Mouse (Mus musculus): ENCODE results near the gene Ttc17. TPM values are rescaled to one million over a fixed set of nuclear protein-coding genes. Genes with fewer than 3 reads are reported as not detected.
"Not testable (repeated sequence)": the region's sequence is repeated elsewhere in the genome, so short reads cannot be mapped to it uniquely, and the experiment has no call there.

The Ttc17 gene
- polyA plus RNA-seq, 1 experiment from 2014 or later, result 13.3 TPM

DNA sequence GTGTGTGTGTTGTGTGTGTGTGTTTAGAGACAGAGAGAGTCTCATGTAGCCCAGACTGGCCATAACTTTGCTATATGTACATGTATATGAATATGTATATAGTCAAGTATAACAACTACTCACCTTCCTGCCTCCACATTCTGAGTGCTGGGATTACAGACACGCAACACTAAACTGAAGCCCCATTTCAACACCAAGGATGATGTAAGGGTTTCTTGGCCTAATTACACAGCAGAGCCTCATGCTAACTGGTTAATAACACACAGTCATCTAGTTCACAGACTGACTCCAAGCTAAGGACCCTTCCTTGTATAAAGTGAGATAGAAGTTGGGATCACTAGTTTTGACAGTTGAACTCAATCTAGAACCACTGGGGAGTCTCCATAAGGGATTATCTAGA lies 3.9 kb downstream of the Ttc17 start:
- Histone ChIP-seq H3K4me3 (replicated peaks) (no peak overlapping the region), H3K27me3 (replicated peaks) (no peaks in the 10 kb centered on the region), H3K4me2 (replicated peaks) (no peak overlapping the region), H3K4me1 (replicated peaks) (peaks cover 18% of the 10 kb centered on the region), H3K36me3 (no peaks in the 10 kb centered on the region), H3K27ac (no peak overlapping the region), H3K9ac (no peak overlapping the region), H3K9me3 (no peaks in the 10 kb centered on the region)
- ATAC-seq, result no peak
- 93% methylated on average over 1 of the region's 1 CpGs for WGBS

GRCm38 (mm10) chr2:94402096-94402495 lies 4.4 kb downstream of the Ttc17 start:
- H3K36me3 ChIP-seq, result no peaks in the 10 kb centered on the region
- WGBS, result 76% methylated on average over 7 of the region's 7 CpGs
- H3K9me3 ChIP-seq, result no peaks in the 10 kb centered on the region
- no peak overlapping the region for H3K4me3 ChIP-seq (replicated peaks)
- peaks cover 14% of the 10 kb centered on the region for H3K4me1 ChIP-seq (replicated peaks)
- no peak overlapping the region for H3K9ac ChIP-seq
- no peak overlapping the region for H3K4me2 ChIP-seq (replicated peaks)
- no peak overlapping the region for H3K27ac ChIP-seq
- no peaks in the 10 kb centered on the region for H3K27me3 ChIP-seq (replicated peaks)
- ATAC-seq, result no peak

DNA sequence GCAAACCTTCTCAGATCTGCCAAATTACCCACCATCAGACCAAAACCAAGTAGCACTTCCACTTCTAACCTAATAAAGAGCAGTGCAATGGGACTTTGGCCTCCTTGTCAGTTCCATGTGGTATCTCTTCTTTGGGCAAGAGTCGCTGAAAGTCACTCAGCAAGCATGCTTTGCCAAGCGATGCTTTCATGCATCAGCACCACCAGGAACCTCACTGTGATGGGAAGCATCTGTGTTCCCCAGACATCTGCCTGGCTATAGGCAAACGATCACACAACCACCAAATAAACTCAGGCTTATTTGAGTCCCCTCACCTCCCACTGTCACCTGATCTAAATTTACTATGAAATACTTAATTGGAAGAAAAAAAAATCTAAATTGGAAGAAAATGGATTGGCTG lies 5.5 kb downstream of the Ttc17 start:
- no peaks in the 10 kb centered on the region for H3K36me3 ChIP-seq
- WGBS, result 72% methylated on average over 3 of the region's 3 CpGs
- H3K9me3 ChIP-seq, result no peaks in the 10 kb centered on the region
- ATAC-seq, result no peak
- H3K27me3 ChIP-seq (replicated peaks), result no peaks in the 10 kb centered on the region
- no peak overlapping the region for H3K9ac ChIP-seq
- H3K4me2 ChIP-seq (replicated peaks), result no peak overlapping the region
- peaks cover 14% of the 10 kb centered on the region for H3K4me1 ChIP-seq (replicated peaks)
- H3K27ac ChIP-seq, result no peak overlapping the region
- no peak overlapping the region for H3K4me3 ChIP-seq (replicated peaks)

DNA sequence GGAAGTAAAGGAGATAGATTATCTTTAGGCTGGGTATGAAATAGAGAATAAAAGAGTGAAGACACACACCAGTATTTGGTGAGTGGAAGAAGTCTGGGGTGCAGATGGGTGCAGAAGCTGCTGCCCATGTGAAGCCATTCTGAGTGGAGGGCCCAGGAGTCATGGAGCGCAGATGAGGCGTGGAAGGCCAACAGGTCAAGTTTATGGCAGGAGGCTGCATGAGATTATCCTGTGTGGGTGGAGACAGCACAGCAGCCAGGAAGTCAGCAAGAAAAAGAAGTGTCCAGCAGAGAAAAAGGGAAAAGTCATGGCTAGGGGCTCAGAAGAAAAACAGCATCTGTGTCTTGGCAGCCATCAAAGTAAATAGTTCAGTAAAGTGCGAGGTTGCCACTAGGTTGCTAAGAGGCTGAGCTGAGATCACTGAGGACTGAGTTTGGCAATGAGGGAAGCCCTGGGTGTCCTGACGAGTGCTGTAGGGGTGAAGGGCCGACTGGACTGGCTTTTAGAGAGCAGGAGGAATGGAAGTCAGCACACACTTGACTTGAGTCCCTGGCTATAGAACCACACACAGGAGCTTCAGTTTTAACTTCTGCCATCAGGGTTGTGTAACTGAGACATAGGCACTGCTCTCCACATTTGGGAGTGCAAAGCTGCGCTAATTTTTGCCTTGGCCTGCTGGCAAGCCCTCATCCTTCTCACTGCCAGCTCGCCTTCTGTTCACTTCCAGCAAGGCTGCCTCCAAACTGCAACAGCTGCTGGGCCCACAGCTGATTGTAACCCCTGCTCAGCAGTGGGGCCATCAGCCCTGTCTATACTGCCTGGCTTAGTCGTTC lies 8.1 kb downstream of the Ttc17 start:
- H3K4me3 ChIP-seq (replicated peaks), result no peak overlapping the region
- WGBS, result 68% methylated on average over 8 of the region's 8 CpGs

GRCm38 (mm10) chr2:94397453-94397852 lies 9.0 kb downstream of the Ttc17 start:
- no peaks in the 10 kb centered on the region for H3K27me3 ChIP-seq (replicated peaks)
- H3K27ac ChIP-seq, result no peak overlapping the region
- no peak for ATAC-seq
- H3K4me2 ChIP-seq (replicated peaks), result no peak overlapping the region
- no peak overlapping the region for H3K4me3 ChIP-seq (replicated peaks)
- peaks cover 12% of the 10 kb centered on the region for H3K4me1 ChIP-seq (replicated peaks)
- 85% methylated on average over 5 of the region's 5 CpGs for WGBS
- no peaks in the 10 kb centered on the region for H3K9me3 ChIP-seq
- no peaks in the 10 kb centered on the region for H3K36me3 ChIP-seq
- H3K9ac ChIP-seq, result no peak overlapping the region

More for the DNA sequence above, 8.1 kb downstream of the Ttc17 start:
- H3K27me3 ChIP-seq (replicated peaks), result no peaks in the 10 kb centered on the region
- H3K36me3 ChIP-seq, result no peaks in the 10 kb centered on the region
- peaks cover 12% of the 10 kb centered on the region for H3K4me1 ChIP-seq (replicated peaks)
- ATAC-seq, result peak; percentile 54; the same call in 1 of the 2 replicates
- no peak overlapping the region for H3K27ac ChIP-seq
- H3K9ac ChIP-seq, result no peak overlapping the region
- no peaks in the 10 kb centered on the region for H3K9me3 ChIP-seq
- no peak overlapping the region for H3K4me2 ChIP-seq (replicated peaks)

GRCm38 (mm10) chr2:94396325-94396724 lies 10.2 kb downstream of the Ttc17 start:
- no peak for ATAC-seq
- Histone ChIP-seq H3K27ac (no peak overlapping the region), H3K4me3 (replicated peaks) (no peak overlapping the region), H3K36me3 (no peaks in the 10 kb centered on the region), H3K9me3 (no peaks in the 10 kb centered on the region), H3K27me3 (replicated peaks) (no peaks in the 10 kb centered on the region), H3K4me1 (replicated peaks) (peaks cover 8% of the 10 kb centered on the region), H3K9ac (no peak overlapping the region), H3K4me2 (replicated peaks) (no peak overlapping the region)
- 81% methylated on average over 5 of the region's 5 CpGs for WGBS

GRCm38 (mm10) chr2:94391127-94391526 lies 15.4 kb downstream of the Ttc17 start:
- not testable (repeated sequence) for H3K27me3 ChIP-seq (replicated peaks); H3K4me2 ChIP-seq (replicated peaks); H3K4me3 ChIP-seq (replicated peaks); H3K9ac ChIP-seq; H3K36me3 ChIP-seq; H3K9me3 ChIP-seq; ATAC-seq; H3K27ac ChIP-seq; H3K4me1 ChIP-seq (replicated peaks)
- 95% methylated on average over 12 of the region's 12 CpGs for WGBS

- 80% methylated on average over 9 of the region's 9 CpGs for WGBS
- Histone ChIP-seq H3K4me3 (replicated peaks) (no peak overlapping the region), H3K27ac (no peak overlapping the region), H3K4me1 (replicated peaks) (no peaks in the 10 kb centered on the region), H3K4me2 (replicated peaks) (no peak overlapping the region), H3K36me3 (no peaks in the 10 kb centered on the region), H3K9me3 (no peaks in the 10 kb centered on the region), H3K27me3 (replicated peaks) (no peaks in the 10 kb centered on the region), H3K9ac (no peak overlapping the region)
- no peak for ATAC-seq
Measured at GRCm38 (mm10) chr2:94389000-94389399, 17.5 kb downstream of the Ttc17 start.

DNA sequence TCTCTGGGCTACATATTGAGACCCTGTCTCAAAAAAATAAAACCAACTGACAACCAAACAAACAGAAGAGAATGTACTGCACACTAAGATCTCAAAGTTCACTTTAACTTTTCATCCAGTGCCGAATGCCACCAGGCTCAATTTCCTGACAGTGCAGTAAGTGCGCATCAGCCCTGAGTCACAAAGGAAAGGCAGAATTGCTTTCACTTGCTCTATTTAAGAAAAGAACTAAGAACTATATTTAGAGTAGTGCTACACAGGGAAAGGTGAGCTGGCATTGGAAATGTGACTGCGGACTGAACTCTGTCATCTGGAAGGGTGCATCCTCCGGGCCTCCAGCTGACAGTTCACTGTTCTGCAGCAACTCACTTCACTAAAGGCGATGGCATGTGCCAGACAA lies 18.6 kb downstream of the Ttc17 start:
- Histone ChIP-seq H3K4me2 (replicated peaks) (no peak overlapping the region), H3K27me3 (replicated peaks) (no peaks in the 10 kb centered on the region), H3K27ac (no peak overlapping the region), H3K4me1 (replicated peaks) (no peaks in the 10 kb centered on the region), H3K4me3 (replicated peaks) (no peak overlapping the region), H3K36me3 (0 out of 2 replicates have a peak, but pooled peaks cover 3% of the 10 kb centered on the region), H3K9ac (no peak overlapping the region), H3K9me3 (no peaks in the 10 kb centered on the region)
- 87% methylated on average over 5 of the region's 5 CpGs for WGBS
- ATAC-seq, result no peak

GRCm38 (mm10) chr2:94384483-94384882 lies 22.0 kb downstream of the Ttc17 start:
- not testable (repeated sequence) for H3K4me1 ChIP-seq (replicated peaks); H3K27ac ChIP-seq; H3K36me3 ChIP-seq; H3K4me2 ChIP-seq (replicated peaks); H3K9me3 ChIP-seq; H3K4me3 ChIP-seq (replicated peaks); H3K9ac ChIP-seq; H3K27me3 ChIP-seq (replicated peaks); ATAC-seq
- 91% methylated on average over 10 of the region's 10 CpGs for WGBS

DNA sequence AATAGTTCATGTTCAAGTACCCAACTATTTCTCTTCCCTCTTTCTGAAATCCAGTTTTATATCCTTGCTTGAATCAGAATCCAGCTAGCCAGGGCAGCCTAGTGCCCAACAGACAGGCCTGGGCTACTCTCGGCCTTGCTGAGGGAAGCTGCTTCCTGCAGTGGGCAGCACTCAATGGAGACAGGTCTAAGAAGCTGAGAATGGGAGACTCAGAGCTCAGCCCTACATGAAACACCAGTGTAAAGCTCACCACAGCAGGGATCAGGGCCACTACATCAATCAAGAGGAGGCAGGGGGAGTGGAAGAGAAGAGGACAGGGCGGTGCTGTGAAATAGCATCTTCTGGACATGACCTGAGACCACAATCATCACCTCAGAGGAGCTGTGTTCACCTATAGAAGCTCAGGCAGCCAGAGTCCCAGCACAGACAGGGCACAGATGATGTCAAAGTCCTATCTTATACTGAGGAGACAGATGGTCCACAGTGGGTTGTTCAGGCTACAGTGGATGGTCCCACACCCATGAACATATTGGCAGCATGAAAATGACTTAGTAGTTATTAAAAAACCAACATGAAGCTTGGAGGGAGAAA lies 25.3 kb downstream of the Ttc17 start:
- Histone ChIP-seq H3K27me3 (replicated peaks) (no peaks in the 10 kb centered on the region), H3K27ac (no peak overlapping the region), H3K9me3 (no peaks in the 10 kb centered on the region), H3K36me3 (peaks cover 4% of the 10 kb centered on the region; the same call in 1 of the 2 replicates), H3K4me2 (replicated peaks) (no peak overlapping the region), H3K4me3 (replicated peaks) (no peak overlapping the region), H3K9ac (no peak overlapping the region), H3K4me1 (replicated peaks) (no peaks in the 10 kb centered on the region)
- no peak for ATAC-seq
- 82% methylated on average over 2 of the region's 2 CpGs for WGBS

DNA sequence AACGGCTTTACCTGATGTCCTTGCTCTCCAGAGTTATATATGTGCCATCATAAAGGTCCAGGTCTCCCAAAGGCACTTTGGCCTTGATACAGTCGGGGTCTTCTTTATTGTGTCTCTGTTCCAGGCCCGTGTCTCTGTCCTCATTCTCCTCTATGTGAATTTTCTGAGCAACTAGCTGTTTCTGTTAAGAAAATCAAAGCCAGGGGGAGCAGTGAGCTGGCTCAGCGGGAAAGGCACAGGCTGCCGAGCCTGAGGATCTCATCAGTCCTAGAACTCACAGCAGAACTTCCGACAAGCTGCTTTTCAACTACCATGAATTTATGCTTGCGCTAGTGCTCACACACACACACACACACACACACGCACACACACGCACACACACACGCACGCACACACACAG lies 27.8 kb downstream of the Ttc17 start:
- H3K9me3 ChIP-seq, result no peaks in the 10 kb centered on the region
- no peak overlapping the region for H3K4me2 ChIP-seq (replicated peaks)
- H3K27ac ChIP-seq, result no peak overlapping the region
- H3K27me3 ChIP-seq (replicated peaks), result no peaks in the 10 kb centered on the region
- no peak for ATAC-seq
- WGBS, result 84% methylated on average over 11 of the region's 11 CpGs
- no peak overlapping the region for H3K9ac ChIP-seq
- H3K4me3 ChIP-seq (replicated peaks), result no peak overlapping the region
- H3K4me1 ChIP-seq (replicated peaks), result no peaks in the 10 kb centered on the region
- peaks cover 14% of the 10 kb centered on the region; the same call in 1 of the 2 replicates for H3K36me3 ChIP-seq

DNA sequence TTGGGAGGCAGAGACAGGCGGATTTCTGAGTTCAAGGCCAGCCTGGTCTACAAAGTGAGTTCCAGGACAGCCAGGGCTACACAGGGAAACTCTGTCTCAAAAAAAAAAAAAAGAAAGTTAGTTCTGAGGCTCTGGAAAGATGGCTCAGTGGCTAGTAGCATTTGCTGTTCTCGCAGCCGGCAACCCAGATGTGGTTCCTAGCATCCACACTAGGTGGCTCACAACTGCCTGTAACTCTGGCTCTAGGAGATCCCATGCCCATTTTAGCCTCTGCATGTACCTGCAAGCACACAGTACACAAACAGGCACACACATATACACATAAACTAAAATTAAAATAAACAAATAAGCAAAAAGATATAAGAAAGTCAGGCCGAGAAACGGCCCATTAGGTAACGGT lies 35.4 kb downstream of the Ttc17 start:
- H3K27me3 ChIP-seq (replicated peaks), result no peaks in the 10 kb centered on the region
- 74% methylated on average over 6 of the region's 6 CpGs for WGBS
- peaks cover 11% of the 10 kb centered on the region for H3K36me3 ChIP-seq
- ATAC-seq, result no peak
- no peaks in the 10 kb centered on the region for H3K9me3 ChIP-seq
- no peak overlapping the region for H3K4me2 ChIP-seq (replicated peaks)
- no peak overlapping the region for H3K9ac ChIP-seq
- no peak overlapping the region for H3K27ac ChIP-seq
- H3K4me3 ChIP-seq (replicated peaks), result no peak overlapping the region
- no peaks in the 10 kb centered on the region for H3K4me1 ChIP-seq (replicated peaks)
